11 mouse cellular contexts compared by ENCODE assay signal in the genomic region with DNA sequence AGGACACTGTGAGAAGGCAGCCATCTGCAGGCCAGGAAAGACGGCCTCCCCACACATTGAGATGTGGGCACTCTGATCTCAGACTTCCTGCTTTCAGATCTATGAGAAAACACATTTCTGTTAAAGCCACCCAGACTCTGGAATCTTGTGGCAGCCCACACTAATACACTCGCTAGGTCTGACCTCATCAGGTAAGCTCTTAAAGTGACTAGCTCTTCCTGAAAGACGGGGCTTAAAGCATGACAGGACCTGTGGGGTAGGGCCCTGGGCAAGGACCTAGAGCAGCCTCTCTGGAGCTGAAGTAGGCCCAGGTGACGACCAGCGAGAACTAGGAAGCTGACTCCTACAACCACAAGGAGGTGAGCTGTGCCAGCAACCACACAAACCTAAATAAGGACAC.
A peak's percentile ranks its signal among the peaks of the same experiment; 100 is the strongest.
DNase-seq lines count a peak whose midpoint lies in the region; ATAC-seq lines count a peak whose summit lies in the region.
"Had no signal": no experiment of that assay in that cellular context is flagged by ENCODE, and none has a peak within 500 bp of the region (broad histone marks: within the 10 kb centered on the region; RNA-seq: fewer than 3 reads in every experiment).

No protein-coding gene starts in this region.

- peak; percentile 28 to 60 for DNase-seq in lung, adult 18-20 months
- no peak for DNase-seq in lung, postnatal 10 days
- peak; percentile 12 to 19 for DNase-seq in CD8-positive naive resting alpha-beta T cell, adult 2 months (ENCODE audit: low read depth in 2 of 2, low spot score in 2 of 2)
- DNase-seq in naive thymus-derived CD4-positive, alpha-beta T cell, adult 2 months (ENCODE audit: low read depth), result peak; percentile 52
- no peak for DNase-seq in gastrocnemius, postnatal 10 days
- no peak for DNase-seq in frontal cortex, adult 2 months (ENCODE audit: extremely low spot score in 1 of 2, low spot score in 1 of 2)
- DNase-seq in gastrocnemius, postnatal 4 days (ENCODE audit: low spot score in 2 of 2), result no peak
- DNase-seq: adrenal gland, postnatal 14 days; cerebellum, postnatal 10 days; kidney, adult 11 months had no signal

- peak; percentile 81 to 88 for ATAC-seq in hematopoietic stem cell, adult 5-6 weeks (replicated peaks in 1 of 2; ENCODE audit: insufficient read depth in 1 of 2, low FRiP score in 2 of 2, low TSS enrichment in 1 of 2, low read depth in 1 of 2, poor library complexity in 2 of 2, severe bottlenecking in 2 of 2)

Comparison
In these comparisons a context has a peak if more than half of its experiments do, and no peak if none do; other contexts are left out.
1. DNase-seq: peak in lung, adult 18-20 months (2 of 2), CD8-positive naive resting alpha-beta T cell, adult 2 months (2 of 2) and naive thymus-derived CD4-positive, alpha-beta T cell, adult 2 months (single experiment); none in lung, postnatal 10 days (single experiment), gastrocnemius, postnatal 10 days (single experiment), frontal cortex, adult 2 months (0 of 2) and gastrocnemius, postnatal 4 days (0 of 2).